Comparison of ENCODE assay signal across 7 mouse cellular contexts in genomic region chr1:72307317-72307798, GRCm38 (mm10). TPM values are rescaled to one million over a fixed set of nuclear protein-coding genes. Genes with fewer than 3 reads are reported as not detected.
DNase-seq lines count a peak whose midpoint lies in the region; ATAC-seq lines count a peak whose summit lies in the region.

Gene Xrcc5, plus strand, starts transcription at chr1:72307421.

- DNase-seq in adrenal gland, postnatal 10 days = peak; percentile 92
- DNase-seq in embryonic facial prominence, embryonic 10.5 days (ENCODE audit: low spot score) = peak; percentile 94
- peak; percentile 99 for DNase-seq in heart, adult 11 months
- DNase-seq in kidney, adult 18-20 months = peak; percentile 90
- peak; percentile 96 for DNase-seq in limb, embryonic 11.5 days (ENCODE audit: low spot score)
- peak; percentile 99 for DNase-seq in midbrain, embryonic 14.5 days
- peak; percentile 78 to 82 for DNase-seq in spleen, adult 18-20 months

- H3K27ac ChIP-seq in embryonic facial prominence, embryonic 10.5 days (replicated peaks) = peak within 1 kb of the TSS; percentile 95
- H3K27ac ChIP-seq in limb, embryonic 11.5 days (replicated peaks; ENCODE audit: low read depth, low read length) = peak within 1 kb of the TSS; percentile 86
- peak within 1 kb of the TSS; percentile 92 for H3K27ac ChIP-seq in midbrain, embryonic 14.5 days (replicated peaks; ENCODE audit: low read depth, low read length)

- peak within 1 kb of the TSS; percentile 49 for H3K4me2 ChIP-seq in limb, embryonic 11.5 days (ENCODE audit: low read depth, severe bottlenecking)
- H3K4me2 ChIP-seq in midbrain, embryonic 14.5 days (ENCODE audit: low read length) = peak within 1 kb of the TSS; percentile 72

- no peaks in the 10 kb centered on the region for H3K9me3 ChIP-seq in embryonic facial prominence, embryonic 10.5 days
- H3K9me3 ChIP-seq in limb, embryonic 11.5 days (ENCODE audit: control insufficient read depth, low read length) = no peaks in the 10 kb centered on the region
- no peaks in the 10 kb centered on the region for H3K9me3 ChIP-seq in midbrain, embryonic 14.5 days (ENCODE audit: control insufficient read depth, low read length)

- ATAC-seq in limb, embryonic 11.5 days (ENCODE audit: insufficient number of reproducible peaks, low FRiP score, low TSS enrichment, low read depth) = peak; percentile 91
- ATAC-seq in midbrain, embryonic 14.5 days (ENCODE audit: low FRiP score, low TSS enrichment) = peak; percentile 98

- WGBS in embryonic facial prominence, embryonic 10.5 days = under 1% methylated on average over 21 of the region's 21 CpGs
- under 1% methylated on average over 21 of the region's 21 CpGs for WGBS in limb, embryonic 11.5 days
- under 1% methylated on average over 21 of the region's 21 CpGs for WGBS in midbrain, embryonic 14.5 days

- H3K27me3 ChIP-seq in embryonic facial prominence, embryonic 10.5 days (replicated peaks; ENCODE audit: low read depth, poor library complexity, severe bottlenecking) = no peaks in the 10 kb centered on the region
- H3K27me3 ChIP-seq in limb, embryonic 11.5 days (ENCODE audit: control insufficient read depth, insufficient read depth, low read length) = no peaks in the 10 kb centered on the region
- H3K27me3 ChIP-seq in midbrain, embryonic 14.5 days (ENCODE audit: control insufficient read depth, insufficient read depth, low read length) = no peaks in the 10 kb centered on the region

- peaks cover 31% of the 10 kb centered on the region for H3K4me1 ChIP-seq in embryonic facial prominence, embryonic 10.5 days
- peaks cover 8% of the 10 kb centered on the region; the same call in 1 of the 2 replicates for H3K4me1 ChIP-seq in limb, embryonic 11.5 days (ENCODE audit: control insufficient read depth, insufficient read depth, low read length)
- peaks cover 3% of the 10 kb centered on the region for H3K4me1 ChIP-seq in midbrain, embryonic 14.5 days (ENCODE audit: control insufficient read depth, insufficient read depth, low read length)

- peak within 1 kb of the TSS; percentile 79 for H3K9ac ChIP-seq in limb, embryonic 11.5 days (ENCODE audit: low read length)
- H3K9ac ChIP-seq in midbrain, embryonic 14.5 days (replicated peaks; ENCODE audit: low read length) = peak within 1 kb of the TSS; percentile 71

- peak within 1 kb of the TSS; percentile 65 for H3K4me3 ChIP-seq in embryonic facial prominence, embryonic 10.5 days
- H3K4me3 ChIP-seq in limb, embryonic 11.5 days (ENCODE audit: low read depth, low read length) = peak within 1 kb of the TSS; percentile 55
- peak within 1 kb of the TSS; percentile 59 for H3K4me3 ChIP-seq in midbrain, embryonic 14.5 days (replicated peaks; ENCODE audit: low read depth, low read length)

- peaks cover 16% of the 10 kb centered on the region for H3K36me3 ChIP-seq in embryonic facial prominence, embryonic 10.5 days (replicated peaks)
- no peaks in the 10 kb centered on the region for H3K36me3 ChIP-seq in limb, embryonic 11.5 days (ENCODE audit: control insufficient read depth, insufficient read depth, low read length)
- peaks cover 8% of the 10 kb centered on the region; the same call in 1 of the 2 replicates for H3K36me3 ChIP-seq in midbrain, embryonic 14.5 days (ENCODE audit: control insufficient read depth, insufficient read depth, low read length)

RNA-seq across cellular contexts. Expression of gene Xrcc5, which starts in this region (rescaled TPM):
- total RNA-seq in adrenal gland, postnatal 10 days (2021) = 10 to 100 TPM; 13.0 to 15.8 TPM
- 55.2 and 57.3 TPM in 2 replicates for polyA plus RNA-seq in embryonic facial prominence, embryonic 10.5 days (2016; fragmentation: Nextera tagmentation; extraction: Ambion mirVana)
- 78.9 and 84.2 TPM in 2 replicates for polyA plus RNA-seq in limb, embryonic 11.5 days (2014; fragmentation: Nextera tagmentation; extraction: Ambion mirVana)
- 12.8 and 21.9 TPM in 2 replicates for polyA plus RNA-seq in midbrain, embryonic 14.5 days (2014; fragmentation: Nextera tagmentation; extraction: Ambion mirVana)

Comparison
In these comparisons a context has a peak if more than half of its experiments do, and no peak if none do; other contexts are left out.
1. Peak in every context shown above with its lines: DNase-seq, ATAC-seq, H3K4me3 ChIP-seq and H3K27ac ChIP-seq.